Mouse (Mus musculus): Measurements from ENCODE around the gene Rhog.

Gene Rhog

GRCm38 (mm10) chr7:102249896-102250630 lies 5.8 kb downstream of the Rhog start:
- peak; percentile 61 for DNase-seq

DNA sequence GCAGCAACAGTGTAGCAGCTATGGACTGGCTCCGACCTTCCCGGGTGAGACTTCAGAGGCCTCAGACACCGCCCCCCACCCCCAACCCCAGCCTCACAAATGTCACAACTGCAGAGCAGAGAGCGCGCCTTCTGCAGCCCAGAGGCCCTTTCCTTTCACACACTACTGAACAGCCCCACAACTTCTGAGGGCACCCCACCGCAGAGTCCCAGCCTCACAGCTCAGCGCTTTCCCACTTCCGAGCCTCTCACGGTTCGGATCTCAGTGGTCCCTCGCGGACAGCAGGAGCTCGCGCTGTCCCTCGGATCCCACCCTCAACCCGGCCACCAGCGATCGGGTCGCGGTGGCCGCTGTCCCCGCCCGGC lies 6.3 kb downstream of the Rhog start:
- no peak for DNase-seq

DNA sequence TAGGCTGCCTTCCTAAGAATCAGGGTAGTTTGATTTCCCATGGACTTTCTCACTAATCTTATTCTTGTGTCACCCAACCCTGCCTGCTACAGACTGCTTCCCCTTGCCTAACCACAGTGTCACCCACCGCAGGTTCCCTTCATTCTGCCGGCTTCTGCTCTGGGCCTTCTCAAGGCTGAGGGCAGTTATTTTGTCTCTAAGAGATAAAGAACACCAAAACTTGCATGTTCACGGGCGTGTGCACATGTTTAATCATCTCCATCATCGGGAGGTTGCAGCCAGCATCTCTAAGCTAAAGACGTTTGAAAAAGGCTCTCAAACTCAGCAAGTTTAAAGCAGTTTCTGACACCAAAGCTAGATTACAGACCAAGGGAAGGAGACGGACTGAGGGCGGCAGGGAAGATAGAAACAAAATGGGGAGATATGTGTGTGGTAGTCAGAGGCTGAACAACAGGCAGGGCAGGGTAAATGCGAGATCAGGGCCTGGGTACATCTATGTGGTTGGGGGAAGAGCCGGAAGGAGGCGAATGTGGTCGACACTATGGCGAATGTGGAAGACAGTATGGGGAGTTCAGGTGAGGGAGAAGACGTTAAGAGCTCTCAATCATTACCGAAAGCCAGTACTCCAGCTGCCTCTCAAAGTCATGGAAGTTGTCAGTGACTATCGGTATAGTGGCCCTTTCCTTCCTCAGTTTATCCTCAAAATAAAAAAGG lies 7.0 kb downstream of the Rhog start:
- no peak for DNase-seq

- DNase-seq = no peak
Measured at GRCm38 (mm10) chr7:102246956-102247797, 8.7 kb downstream of the Rhog start.

DNA sequence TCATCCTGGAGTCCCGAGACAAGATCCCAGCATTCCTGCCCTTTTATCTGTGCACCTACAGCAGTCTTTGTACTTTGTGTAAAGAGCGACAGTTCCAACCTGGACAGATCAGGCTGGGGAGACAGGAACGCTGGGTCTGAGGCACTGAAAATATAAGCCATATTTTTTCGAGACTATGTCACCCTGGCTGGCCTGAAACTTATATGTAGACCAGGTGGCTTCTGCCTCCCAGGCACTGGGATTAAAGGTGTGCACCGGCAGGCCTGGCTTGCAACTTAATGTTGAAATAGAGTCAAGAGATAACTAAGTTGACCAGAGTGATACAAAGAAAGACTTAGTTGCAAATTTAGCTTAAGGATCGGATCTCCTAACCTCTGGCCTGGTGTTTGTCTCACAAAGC lies 9.6 kb downstream of the Rhog start:
- DNase-seq = no peak

- DNase-seq = no peak
Measured at GRCm38 (mm10) chr7:102245775-102246174, 10.1 kb downstream of the Rhog start.

- DNase-seq = no peak
Measured at GRCm38 (mm10) chr7:102244782-102245535, 10.9 kb downstream of the Rhog start.

DNA sequence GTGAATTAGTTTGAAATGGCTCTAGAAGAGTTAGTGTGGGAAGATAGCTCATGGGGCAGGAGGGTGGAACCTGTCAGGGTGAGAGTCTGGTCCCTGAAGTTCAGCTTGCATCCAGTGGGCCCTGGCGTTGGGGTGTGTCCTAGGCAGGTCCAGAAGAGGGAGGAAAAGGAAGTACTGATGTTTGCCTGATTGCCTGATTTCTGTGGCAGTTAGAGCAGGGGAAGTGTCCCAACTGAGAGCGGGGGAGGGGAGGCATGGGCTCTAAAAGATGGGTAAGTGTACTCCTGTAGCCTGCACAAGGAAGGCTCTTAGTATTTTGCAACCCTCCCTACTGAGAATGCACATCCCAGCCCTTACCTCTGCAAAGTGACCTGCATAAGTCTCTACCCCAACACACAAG lies 12.0 kb downstream of the Rhog start:
- no peak for DNase-seq

GRCm38 (mm10) chr7:102242917-102243316 lies 12.9 kb downstream of the Rhog start:
- no peak for DNase-seq

DNA sequence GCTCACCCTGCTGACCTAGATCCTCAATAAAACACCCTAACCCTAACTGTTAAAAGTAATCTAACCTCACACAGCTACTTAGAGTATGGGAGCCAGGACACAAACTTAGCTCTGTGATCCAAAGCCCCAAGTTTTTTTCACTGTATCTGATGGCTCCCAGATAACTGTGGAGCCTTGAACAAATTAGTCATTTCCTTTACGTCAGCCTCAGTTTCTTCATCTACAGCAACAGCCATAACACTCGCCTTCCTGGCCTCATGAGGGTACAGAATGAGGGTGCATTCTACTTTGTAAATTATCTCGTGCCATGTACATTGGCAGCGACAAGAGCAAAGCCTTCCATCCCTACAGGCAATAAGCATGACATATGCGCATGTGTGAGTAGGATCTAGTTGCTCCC lies 13.5 kb downstream of the Rhog start:
- no peak for DNase-seq

- no peak for DNase-seq
Measured at GRCm38 (mm10) chr7:102239591-102239990, 16.3 kb downstream of the Rhog start.

GRCm38 (mm10) chr7:102238686-102239286 lies 17.1 kb downstream of the Rhog start:
- no peak for DNase-seq

DNA sequence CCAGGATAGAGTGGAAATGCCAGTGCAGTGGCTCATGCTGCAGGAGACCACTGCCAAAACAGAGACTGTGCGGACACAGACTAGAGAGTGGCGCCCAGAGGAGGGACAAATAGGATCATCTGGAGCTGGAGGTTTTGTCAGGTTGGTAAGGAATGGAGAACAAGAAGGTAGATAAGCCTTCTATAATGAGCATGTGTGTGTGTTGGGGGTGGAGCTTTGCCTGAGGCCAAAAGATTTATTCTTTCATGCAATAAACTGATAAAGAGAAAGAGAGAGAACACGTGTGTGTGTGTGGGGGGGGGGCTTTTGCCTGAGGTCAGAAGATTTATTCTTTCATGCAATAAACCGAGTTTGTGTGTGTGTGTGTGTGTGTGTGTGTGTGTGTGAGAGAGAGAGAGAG lies 22.8 kb downstream of the Rhog start:
- no peak for DNase-seq

GRCm38 (mm10) chr7:102229814-102230213 lies 26.0 kb downstream of the Rhog start:
- no peak for DNase-seq

DNA sequence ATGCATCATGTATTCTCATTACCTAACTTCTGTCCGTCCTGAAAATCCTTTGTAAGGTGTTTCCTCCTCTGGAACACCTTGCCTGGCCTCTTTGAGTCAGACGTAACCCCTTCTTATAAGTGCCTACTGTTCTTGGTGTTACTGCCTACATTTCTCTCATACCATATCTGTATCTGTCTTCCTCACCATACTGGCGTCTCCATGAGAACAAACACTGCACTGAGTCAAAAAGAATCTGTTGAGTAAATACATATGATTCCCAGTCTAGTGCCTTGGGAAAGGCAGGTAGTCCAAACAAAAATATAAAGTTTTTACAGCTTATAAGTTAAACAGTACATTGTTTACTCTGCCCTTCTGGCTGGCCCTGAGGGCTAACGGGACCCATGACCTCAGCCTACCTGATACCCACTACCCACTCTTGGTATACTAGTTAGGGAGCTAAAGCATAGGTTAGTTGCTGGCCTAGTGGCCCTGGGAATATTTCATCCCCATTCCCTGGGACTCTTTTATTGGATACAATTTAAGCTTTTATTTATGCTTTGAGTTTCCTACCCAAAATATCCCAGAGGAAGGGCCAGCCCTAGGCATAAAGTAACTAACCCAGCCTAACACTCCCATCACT lies 27.7 kb downstream of the Rhog start:
- no peak for DNase-seq

DNA sequence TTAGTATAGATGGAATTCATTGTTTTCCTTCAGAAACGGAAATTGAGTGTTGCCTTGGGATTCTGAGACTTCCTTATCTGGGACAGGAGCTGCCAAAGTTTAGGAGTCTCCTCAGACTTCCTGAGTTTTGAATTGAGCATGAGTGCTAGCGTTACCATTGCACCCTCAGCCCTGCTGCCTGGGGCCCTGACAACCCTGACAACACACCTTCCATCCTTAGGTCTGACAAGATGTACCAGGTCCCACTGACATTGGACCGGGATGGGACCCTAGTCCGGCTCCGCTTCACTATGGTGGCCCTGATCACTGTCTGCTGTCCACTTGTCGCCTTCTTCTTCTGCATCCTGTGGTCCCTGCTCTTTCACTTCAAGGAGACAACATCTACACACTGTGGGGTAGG lies 29.8 kb downstream of the Rhog start:
- DNase-seq = no peak

DNA sequence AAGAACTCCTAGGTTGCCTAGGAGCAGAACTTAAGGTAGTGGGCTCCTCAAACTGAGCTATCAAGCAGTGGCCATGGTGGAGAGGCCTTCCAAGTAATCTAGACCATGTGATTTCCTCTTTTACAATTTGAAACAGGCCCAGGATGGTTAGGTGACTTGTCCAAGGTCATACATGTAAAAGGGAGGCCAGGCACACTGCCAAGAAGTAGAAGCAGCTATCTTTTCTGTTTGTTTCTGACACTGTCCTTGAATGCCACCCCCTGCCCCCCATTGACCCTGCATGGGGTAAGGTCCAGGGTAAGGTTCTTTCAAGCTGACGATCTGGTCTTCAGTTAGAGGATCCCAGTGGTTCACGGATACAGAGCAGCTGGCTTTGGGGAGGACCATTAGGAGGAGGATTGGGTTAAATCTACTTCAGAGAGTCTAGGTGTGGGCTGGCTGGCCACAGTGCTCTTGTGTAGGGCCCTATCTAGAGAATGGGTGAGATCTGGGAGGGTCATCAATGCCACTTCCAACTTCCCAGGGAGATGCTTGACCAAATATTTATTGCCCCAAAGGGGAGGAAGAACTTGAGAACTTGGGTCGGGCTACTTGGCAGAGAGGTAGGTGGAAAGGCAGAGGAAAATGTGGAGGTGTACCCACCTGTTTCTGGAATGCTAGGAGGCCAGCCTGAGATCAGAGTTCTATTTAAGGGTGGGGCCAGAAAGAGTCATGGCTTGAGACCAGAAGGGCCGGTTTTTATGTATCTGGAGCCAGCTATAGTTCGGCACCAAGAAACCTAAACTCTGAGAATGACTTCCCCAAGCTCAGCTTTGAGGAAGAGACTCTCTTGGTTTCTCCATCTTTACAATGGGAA lies 31.7 kb downstream of the Rhog start:
- DNase-seq = no peak

DNA sequence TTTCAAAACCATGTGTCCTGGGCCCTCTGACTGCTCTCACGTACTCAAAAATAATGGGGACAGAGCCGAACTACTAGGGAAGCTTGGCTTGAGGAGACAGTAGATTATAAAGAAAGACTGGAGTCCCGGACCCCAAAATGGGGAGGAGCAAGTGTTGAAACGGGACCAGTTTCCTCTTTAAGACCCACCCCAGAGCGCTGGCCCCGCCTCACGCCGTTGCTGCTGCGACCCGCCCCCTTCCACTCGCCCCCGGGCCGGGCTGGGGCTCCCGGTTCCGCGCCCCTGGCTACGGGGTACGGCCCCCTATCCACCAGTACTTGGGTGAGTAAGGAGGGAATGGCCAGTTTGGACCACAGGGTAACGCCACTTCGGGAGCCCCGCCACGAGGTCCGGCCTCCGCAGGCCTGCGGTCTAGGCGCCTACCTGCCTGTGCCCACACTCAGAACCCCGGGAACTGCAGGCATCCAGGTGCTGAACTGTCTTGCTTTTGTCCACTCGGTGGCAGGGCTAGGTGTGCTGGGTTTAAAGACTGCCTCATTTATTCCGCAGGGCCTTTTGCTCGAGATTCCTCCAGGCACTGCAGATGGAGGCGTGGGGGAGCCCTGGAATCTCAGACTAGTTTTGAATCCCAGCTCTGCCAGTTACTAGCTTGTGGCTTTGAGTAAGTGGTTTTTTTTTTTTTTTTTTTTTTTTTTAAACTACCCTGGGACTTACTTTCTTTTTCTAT lies 32.9 kb downstream of the Rhog start:
- peak; percentile 54 for DNase-seq

DNA sequence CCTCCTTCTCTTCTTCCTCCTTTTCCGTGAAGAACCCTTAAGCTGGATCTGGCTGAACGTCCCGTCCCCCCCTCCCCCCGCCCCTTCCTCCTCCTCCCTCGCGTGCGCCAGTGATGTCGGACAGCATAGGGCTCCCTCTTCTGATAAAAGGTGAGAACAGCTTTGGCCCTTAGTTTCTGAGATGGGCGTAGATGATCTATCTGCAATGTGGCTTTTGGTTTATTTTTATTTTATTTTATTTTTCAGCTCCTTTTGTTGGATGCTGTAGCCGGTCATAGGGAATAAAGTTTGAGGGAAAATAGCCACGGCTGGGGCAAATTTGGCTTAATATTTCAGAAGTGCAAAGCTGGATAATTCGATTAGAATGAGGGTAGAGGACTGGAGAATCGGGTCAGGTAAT lies 33.5 kb downstream of the Rhog start:
- peak; percentile 31 for DNase-seq

GRCm38 (mm10) chr7:102221899-102222298 lies 34.0 kb downstream of the Rhog start:
- DNase-seq = no peak

Measured in cerebellum, adult 11 months (tissue).